Mouse (Mus musculus) midbrain, embryonic 16.5 days (tissue): ENCODE data around the gene Spata2l. TPM values are rescaled to one million over a fixed set of nuclear protein-coding genes. Genes with fewer than 3 reads are reported as not detected.
"Not testable (repeated sequence)": the region's sequence is repeated elsewhere in the genome, so short reads cannot be mapped to it uniquely, and the experiment has no call there.

Source experiments
- ATAC-seq: fragments of 200-750 bp; cut with Nextera tagmentation; 2 replicates; pipeline ENCODE4 v1.8.0; 2017; ENCODE audit warnings: moderate TSS enrichment
- H3K27ac ChIP-seq: fragments of 300-500 bp; sonication (generic); 2 replicates; pipeline ENCODE4 v1.5.1; 2014; ENCODE audit warnings: mild to moderate bottlenecking, low read length, mixed read lengths
- H3K27me3 ChIP-seq: fragments of 300-500 bp; sonication (generic); 2 replicates; pipeline ENCODE4 v1.6.1; 2014; ENCODE audit warnings: low read depth, low read length, mixed read lengths; ENCODE audit not compliant: control insufficient read depth, insufficient read depth
- H3K36me3 ChIP-seq: fragments of 300-500 bp; sonication (generic); 2 replicates; pipeline ENCODE4 v1.6.1; 2014; ENCODE audit warnings: mild to moderate bottlenecking, low read length, moderate library complexity, mixed read lengths; ENCODE audit not compliant: control insufficient read depth, insufficient read depth
- H3K4me1 ChIP-seq: fragments of 300-500 bp; sonication (generic); 2 replicates; pipeline ENCODE4 v1.6.1; 2014; ENCODE audit warnings: mild to moderate bottlenecking, low read length, mixed read lengths; ENCODE audit not compliant: control insufficient read depth, insufficient read depth
- H3K4me2 ChIP-seq: fragments of 300-500 bp; sonication (generic); 2 replicates; pipeline ENCODE4 v1.6.1; 2014; ENCODE audit warnings: mild to moderate bottlenecking, low read length, mixed read lengths
- H3K4me3 ChIP-seq: fragments of 300-500 bp; sonication (generic); 2 replicates; pipeline ENCODE4 v1.5.1; 2014; ENCODE audit warnings: low read depth, mild to moderate bottlenecking, low read length, moderate library complexity, mixed read lengths
- H3K9ac ChIP-seq: fragments of 300-500 bp; sonication (generic); 2 replicates; pipeline ENCODE4 v1.6.1; 2014; ENCODE audit warnings: low read depth, low read length, mixed read lengths
- H3K9me3 ChIP-seq: fragments of 300-500 bp; sonication (generic); replicated peaks from 2 replicates; pipeline ENCODE4 v1.6.1; 2014; ENCODE audit warnings: mild to moderate bottlenecking, low read length, mixed read lengths; ENCODE audit not compliant: control insufficient read depth, poor library complexity, severe bottlenecking
- WGBS: fragments of 180-500 bp; shearing (Covaris S2); extraction: QIAGEN DNeasy Blood & Tissue Kit; methylation state at CpG from one replicate; pipeline ENCODE4 v1.1.7; 2014; 5-methylcytosine and 5-hydroxymethylcytosine counted together
- polyA plus RNA-seq: library from polyadenylated mRNA; unstranded; fragments of >200 nt; fragmentation: Nextera tagmentation; extraction: Ambion mirVana; gene quantifications from 2 replicates; pipeline ENCODE4 v1.2.1, GENCODE M21; 2015

Gene Spata2l
- polyA plus RNA-seq, 1 experiment from 2014 or later = 12.1 TPM

DNA sequence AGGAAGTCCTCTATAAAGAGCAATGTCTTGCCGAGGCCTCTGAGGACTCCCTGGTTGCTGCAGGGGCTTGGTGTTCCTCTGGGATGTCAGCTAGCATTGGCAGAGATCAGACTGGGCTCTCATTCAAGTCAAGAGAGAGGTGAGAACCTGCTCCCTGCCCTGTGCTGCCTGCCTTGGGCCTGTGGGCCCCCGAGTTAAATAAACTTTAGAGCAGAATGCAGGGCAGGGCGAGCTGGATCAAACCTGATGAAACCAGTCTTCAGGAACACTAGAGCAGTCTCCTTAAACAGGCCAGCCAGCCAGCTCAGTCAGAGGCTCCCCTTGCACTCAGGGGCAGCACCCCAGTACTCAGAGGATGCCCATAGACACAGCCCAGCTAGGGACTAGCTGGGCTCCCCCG, 35.9 kb upstream of the Spata2l start:
- Histone ChIP-seq H3K4me1 (no peaks in the 10 kb centered on the region), H3K4me3 (no peak overlapping the region), H3K36me3 (peaks cover 26% of the 10 kb centered on the region), H3K27me3 (no peaks in the 10 kb centered on the region), H3K9me3 (no peaks in the 10 kb centered on the region), H3K9ac (no peak overlapping the region), H3K27ac (no peak overlapping the region), H3K4me2 (no peak overlapping the region)
- no peak for ATAC-seq
- 82% methylated on average over 4 of the region's 4 CpGs for WGBS

- Histone ChIP-seq H3K9me3 (no peaks in the 10 kb centered on the region), H3K27ac (no peak overlapping the region), H3K27me3 (no peaks in the 10 kb centered on the region), H3K36me3 (peaks cover 31% of the 10 kb centered on the region), H3K4me3 (no peak overlapping the region), H3K4me2 (no peak overlapping the region), H3K4me1 (no peaks in the 10 kb centered on the region), H3K9ac (no peak overlapping the region)
- 93% methylated on average over 10 of the region's 10 CpGs for WGBS
- ATAC-seq = no peak
Measured at GRCm38 (mm10) chr8:123271147-123271546, 35.1 kb upstream of the Spata2l start.

- Histone ChIP-seq H3K4me2 (no peak overlapping the region), H3K9me3 (no peaks in the 10 kb centered on the region), H3K9ac (no peak overlapping the region), H3K4me1 (no peaks in the 10 kb centered on the region), H3K27ac (no peak overlapping the region), H3K27me3 (no peaks in the 10 kb centered on the region), H3K36me3 (peaks cover 48% of the 10 kb centered on the region), H3K4me3 (no peak overlapping the region)
- ATAC-seq = no peak
- WGBS = 79% methylated on average over 14 of the region's 14 CpGs
Measured at GRCm38 (mm10) chr8:123267926-123268656, 32.1 kb upstream of the Spata2l start.

- not testable (repeated sequence) for H3K9me3 ChIP-seq, ATAC-seq, H3K9ac ChIP-seq, H3K4me2 ChIP-seq, H3K27ac ChIP-seq, H3K4me3 ChIP-seq, H3K27me3 ChIP-seq
- peaks cover 16% of the 10 kb centered on the region for H3K4me1 ChIP-seq
- peaks cover 19% of the 10 kb centered on the region; the same call in 1 of the 2 replicates for H3K36me3 ChIP-seq
- 93% methylated on average over 8 of the region's 8 CpGs for WGBS
Measured at GRCm38 (mm10) chr8:123257593-123257992, 21.6 kb upstream of the Spata2l start.

DNA sequence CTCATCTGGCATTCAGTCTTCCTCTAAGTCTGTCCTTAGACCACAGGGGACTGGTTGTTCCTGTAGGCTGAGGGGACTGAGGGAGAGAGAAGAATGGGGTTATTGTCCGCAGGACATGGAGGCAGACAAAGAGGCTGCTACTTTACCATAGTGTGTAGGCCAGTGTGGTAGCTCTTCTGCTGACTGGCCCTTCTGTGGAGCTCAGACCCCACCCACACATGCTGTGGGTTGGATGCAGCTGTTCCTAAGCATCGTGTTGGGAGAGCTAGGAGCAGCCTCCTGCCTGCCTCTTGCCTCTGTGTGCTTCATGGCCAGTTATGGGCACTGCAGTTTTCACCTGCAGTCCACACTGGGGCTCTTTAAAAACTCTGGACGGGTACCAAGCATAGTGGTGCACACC, 21.1 kb upstream of the Spata2l start:
- Histone ChIP-seq H3K9ac (no peak overlapping the region), H3K36me3 (peaks cover 19% of the 10 kb centered on the region; the same call in 1 of the 2 replicates), H3K4me3 (no peak overlapping the region), H3K4me2 (no peak overlapping the region), H3K27me3 (no peaks in the 10 kb centered on the region), H3K27ac (no peak overlapping the region), H3K4me1 (peaks cover 18% of the 10 kb centered on the region), H3K9me3 (no peaks in the 10 kb centered on the region)
- no peak for ATAC-seq
- 79% methylated on average over 3 of the region's 3 CpGs for WGBS

- Histone ChIP-seq H3K9ac (peak overlapping the region; percentile 100), H3K4me2 (peak overlapping the region; percentile 97), H3K4me1 (peaks cover 18% of the 10 kb centered on the region), H3K4me3 (peak overlapping the region; percentile 97), H3K27me3 (no peaks in the 10 kb centered on the region), H3K27ac (no peak overlapping the region), H3K9me3 (no peaks in the 10 kb centered on the region), H3K36me3 (peaks cover 30% of the 10 kb centered on the region)
- no peak for ATAC-seq
- WGBS = 71% methylated on average over 6 of the region's 6 CpGs
Measured at GRCm38 (mm10) chr8:123255170-123255569, 19.1 kb upstream of the Spata2l start.

- no peaks in the 10 kb centered on the region for H3K27me3 ChIP-seq
- peaks cover 25% of the 10 kb centered on the region for H3K36me3 ChIP-seq
- under 1% methylated on average over 71 of the region's 99 CpGs for WGBS
- peak within 1 kb of the TSS; percentile 97 for H3K4me2 ChIP-seq
- ATAC-seq = peak; percentile 96
- H3K27ac ChIP-seq = peak within 1 kb of the TSS; percentile 92
- peak within 1 kb of the TSS; percentile 97 for H3K4me3 ChIP-seq
- H3K9me3 ChIP-seq = no peaks in the 10 kb centered on the region
- peak within 1 kb of the TSS; percentile 100 for H3K9ac ChIP-seq
- peaks cover 18% of the 10 kb centered on the region for H3K4me1 ChIP-seq
Measured at GRCm38 (mm10) chr8:123254099-123254885, 18.3 kb upstream of the Spata2l start, which contains the start of the genes Zfp276 and Vps9d1. TSS of gene Zfp276 (plus strand) at chr8:123254195. TSS of gene Vps9d1 (minus strand) at chr8:123254348.

GRCm38 (mm10) chr8:123253451-123254098, 17.5 kb upstream of the Spata2l start:
- Histone ChIP-seq H3K27ac (peak overlapping the region; percentile 92), H3K9me3 (no peaks in the 10 kb centered on the region), H3K27me3 (no peaks in the 10 kb centered on the region), H3K4me3 (peak overlapping the region; percentile 97), H3K4me1 (peaks cover 18% of the 10 kb centered on the region), H3K9ac (peak overlapping the region; percentile 100), H3K36me3 (peaks cover 23% of the 10 kb centered on the region), H3K4me2 (peak overlapping the region; percentile 68)
- WGBS = 0% methylated on average over 28 of the region's 40 CpGs
- peak; percentile 55 for ATAC-seq
